Mouse (Mus musculus) gastrocnemius, postnatal 10 days (tissue): ENCODE results near the gene Plk5. TPM values are rescaled to one million over a fixed set of nuclear protein-coding genes. Genes with fewer than 3 reads are reported as not detected.
A peak's percentile ranks its signal among the peaks of the same experiment; 100 is the strongest.

Experiments
- DNase-seq: peaks from one replicate; pipeline ENCODE4 v3.0.0; 2021; ENCODE audit warnings: mixed read lengths
- total RNA-seq, 2 experiments: library from RNA; stranded (reverse); gene quantifications; 2 replicates each; pipeline ENCODE4 v1.2.3; 2021

Plk5 gene
- total RNA-seq, 2 experiments from 2014 or later = not detected

DNA sequence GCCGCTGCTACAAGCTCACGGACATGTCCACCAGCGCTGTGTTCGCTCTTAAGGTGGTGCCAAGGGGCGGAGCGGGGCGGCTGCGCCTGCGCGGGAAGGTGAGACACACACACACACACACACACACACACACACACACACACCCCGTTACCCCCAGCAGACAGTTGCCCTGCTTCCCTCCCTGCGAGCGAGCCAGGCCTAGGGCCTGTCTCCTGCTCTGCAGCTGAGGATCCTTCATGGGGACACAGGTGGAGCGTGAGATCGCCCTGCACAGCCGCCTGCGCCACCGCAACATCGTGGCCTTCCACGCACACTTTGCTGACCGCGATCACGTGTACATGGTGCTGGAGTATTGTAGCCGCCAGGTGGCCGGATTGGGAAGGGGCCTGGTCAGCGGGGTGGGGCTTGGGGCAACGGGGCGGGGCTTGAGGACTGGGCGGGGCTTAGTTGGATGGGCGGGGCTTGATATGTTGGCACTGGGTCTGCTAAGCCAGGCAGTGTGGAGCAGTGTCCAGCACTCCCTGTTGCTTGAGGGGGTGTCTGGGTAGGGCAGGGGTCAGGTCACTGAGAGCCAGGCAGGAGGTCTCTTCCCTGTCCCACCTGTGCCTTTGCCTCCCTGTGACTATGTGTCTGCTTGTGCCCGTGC is 1.9 kb downstream of the Plk5 start:
- no peak for DNase-seq

GRCm38 (mm10) chr10:80363734-80364133 is 7.5 kb downstream of the Plk5 start:
- no peak for DNase-seq

DNA sequence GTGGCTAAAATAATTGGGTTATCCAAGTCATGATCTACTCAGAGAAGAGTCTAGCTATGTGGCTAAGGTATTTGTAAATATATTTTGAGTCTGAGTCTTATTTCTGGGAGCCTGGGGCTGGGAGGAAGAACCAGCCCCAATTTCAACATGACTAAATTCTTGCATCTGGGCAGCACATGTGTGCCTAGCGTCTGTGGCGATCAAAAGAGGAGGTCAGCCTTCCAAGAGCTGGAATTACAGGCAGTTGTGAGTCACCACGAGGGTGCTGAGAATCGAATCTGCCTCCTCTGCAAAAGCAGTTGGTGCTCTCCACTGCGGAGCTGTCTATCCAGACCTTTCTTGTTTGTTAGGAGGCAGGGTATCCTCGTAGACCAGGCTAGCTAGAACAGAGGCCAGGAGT is 9.5 kb downstream of the Plk5 start:
- DNase-seq = no peak

GRCm38 (mm10) chr10:80367954-80368353 is 11.7 kb downstream of the Plk5 start:
- no peak for DNase-seq

DNA sequence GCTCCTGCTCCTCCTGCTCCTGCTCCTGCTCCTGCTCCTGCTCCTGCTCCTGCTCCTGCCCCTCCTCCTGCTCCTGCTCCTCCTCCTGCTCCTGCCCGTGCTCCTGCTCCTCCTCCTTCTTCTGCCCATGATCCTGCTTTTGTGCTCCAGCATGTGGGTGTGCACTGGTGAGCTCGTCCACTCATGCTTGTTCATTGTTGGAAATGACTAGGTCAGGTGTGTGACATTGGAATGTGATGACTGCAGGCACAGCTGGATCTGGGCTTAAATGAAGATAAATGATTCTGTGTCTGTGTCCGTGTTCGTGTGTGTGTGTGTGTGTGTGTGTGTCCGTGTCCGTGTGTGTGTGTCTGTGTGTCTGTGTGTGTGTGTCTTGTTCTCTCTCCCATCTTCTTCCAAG is 12.1 kb downstream of the Plk5 start:
- DNase-seq = no peak

GRCm38 (mm10) chr10:80369995-80370747 is 13.9 kb downstream of the Plk5 start:
- no peak for DNase-seq

GRCm38 (mm10) chr10:80371411-80371966 is 15.2 kb downstream of the Plk5 start:
- DNase-seq = no peak

GRCm38 (mm10) chr10:80371983-80372382 is 15.7 kb downstream of the Plk5 start:
- no peak for DNase-seq

DNA sequence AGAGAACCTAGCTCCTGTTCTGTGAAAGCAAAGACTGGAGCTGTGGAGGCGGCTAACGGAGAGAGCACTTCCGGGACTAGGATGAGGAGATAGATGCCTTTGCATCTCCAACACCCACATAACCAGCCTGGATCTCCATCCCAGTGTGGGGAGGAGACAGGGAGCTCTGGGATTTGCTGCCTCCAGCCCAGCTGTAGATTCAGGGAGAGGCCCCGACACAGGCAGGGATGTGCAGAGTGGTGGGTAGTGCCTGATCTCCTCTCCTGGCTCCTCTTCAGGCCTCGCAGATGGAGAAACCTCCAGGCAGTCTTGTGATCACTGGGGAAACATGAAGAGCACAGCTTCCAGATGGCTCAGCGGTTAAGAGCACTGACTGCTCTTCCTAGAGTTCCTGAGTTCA is 16.4 kb downstream of the Plk5 start:
- DNase-seq = no peak

- DNase-seq = peak; percentile 70
These were observed 17.8 kb downstream of the Plk5 start for GRCm38 (mm10) chr10:80374063-80374462.

DNA sequence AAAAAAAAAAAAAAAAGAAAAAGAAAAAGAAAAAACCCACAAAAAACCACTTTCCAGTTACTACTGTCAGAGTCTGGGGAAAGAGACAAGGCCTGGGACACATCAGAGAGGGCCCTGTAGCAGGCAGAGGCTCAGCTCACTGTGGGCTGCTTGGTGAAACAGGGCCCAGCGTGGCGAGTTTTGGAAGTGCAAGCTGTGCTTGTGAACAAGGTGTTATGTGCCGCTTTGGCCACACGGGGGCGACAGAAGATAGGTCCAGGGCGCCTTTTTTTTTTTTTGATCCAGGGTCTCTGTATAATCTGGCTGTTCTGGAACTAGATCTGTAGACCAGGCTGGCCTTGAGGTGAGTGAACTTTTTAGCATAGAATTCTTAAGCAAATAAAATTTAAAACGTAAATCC is 19.9 kb downstream of the Plk5 start:
- DNase-seq = peak; percentile 95

GRCm38 (mm10) chr10:80377716-80378115 is 21.5 kb downstream of the Plk5 start:
- DNase-seq = peak; percentile 58

- no peak for DNase-seq
These were observed 26.5 kb downstream of the Plk5 start for GRCm38 (mm10) chr10:80382641-80383365.

GRCm38 (mm10) chr10:80383431-80383830 is 27.2 kb downstream of the Plk5 start:
- DNase-seq = no peak

DNA sequence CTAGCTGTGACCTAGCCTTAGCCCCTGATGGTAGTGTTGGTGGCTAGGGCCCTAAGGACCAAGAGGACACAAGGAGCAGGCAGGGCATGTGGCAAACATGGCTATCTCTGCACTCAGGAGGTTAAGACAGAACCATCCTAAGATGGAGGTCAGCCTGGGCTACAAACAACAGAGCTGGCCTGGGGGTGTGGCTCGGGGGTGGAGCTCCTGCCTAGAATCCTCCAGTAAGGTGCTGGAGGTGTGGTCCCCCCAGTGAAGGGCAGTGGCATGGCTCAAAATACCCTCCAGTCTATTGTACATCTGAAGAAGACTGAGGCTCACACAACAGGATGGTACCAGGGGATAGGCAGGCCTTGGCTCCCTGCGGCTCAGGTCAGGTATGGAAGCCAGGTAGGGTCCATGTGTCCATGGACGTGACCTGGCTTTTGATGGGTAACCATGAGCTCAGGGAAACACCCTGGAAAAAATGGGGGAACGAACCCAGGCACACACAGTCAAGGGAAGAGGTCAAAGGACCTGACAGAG is 27.9 kb downstream of the Plk5 start:
- no peak for DNase-seq

DNA sequence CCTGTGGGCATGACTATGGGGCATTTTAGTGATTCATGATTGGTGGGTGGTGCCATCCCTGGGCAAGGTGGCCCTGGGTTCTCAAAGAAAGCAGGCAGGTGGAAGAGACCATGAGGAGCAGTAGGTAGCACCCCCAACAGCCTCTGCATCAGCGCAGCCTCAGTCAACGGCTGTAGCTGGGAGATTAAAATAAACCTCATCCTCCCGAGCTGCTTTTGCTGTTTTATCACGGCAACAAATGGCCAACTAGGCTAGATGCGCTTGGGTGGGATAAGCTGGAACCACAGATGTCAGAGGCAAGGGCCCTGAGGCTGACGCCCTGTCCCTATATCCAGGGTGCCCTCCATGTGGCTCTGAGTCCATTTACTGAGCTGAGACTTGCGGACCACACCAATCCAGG is 28.4 kb downstream of the Plk5 start:
- DNase-seq = no peak

- no peak for DNase-seq
These were observed 29.1 kb downstream of the Plk5 start for GRCm38 (mm10) chr10:80385310-80385709.

- peak; percentile 47 for DNase-seq
These were observed 29.8 kb downstream of the Plk5 start for GRCm38 (mm10) chr10:80385811-80386734.

- DNase-seq = peak; percentile 46
These were observed 30.6 kb downstream of the Plk5 start for GRCm38 (mm10) chr10:80386735-80387471.

DNA sequence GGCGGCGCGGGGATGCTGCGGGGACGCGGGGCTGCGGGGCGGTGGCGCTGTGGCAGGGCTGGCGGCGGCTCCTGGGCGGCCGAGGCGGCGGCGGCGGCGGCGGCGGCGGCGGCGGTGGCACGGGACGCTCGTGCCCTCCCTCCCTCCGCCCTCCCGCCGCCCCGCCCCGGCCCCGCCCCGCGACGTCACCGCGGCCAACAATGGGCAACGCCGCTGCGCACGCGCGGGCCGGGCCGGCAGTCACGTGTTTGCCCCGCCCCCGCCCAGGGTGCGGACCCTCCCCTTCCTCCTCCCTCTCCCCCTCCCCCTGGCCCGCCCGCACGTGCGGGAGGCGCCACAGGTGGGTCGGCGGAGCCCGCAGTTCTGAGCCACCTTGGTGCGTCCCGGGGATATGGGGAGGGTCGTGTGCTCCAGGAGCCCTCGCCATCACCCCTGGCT is 31.3 kb downstream of the Plk5 start, which contains the start of gene Mex3d:
TSS of gene Mex3d (minus strand) at position 138 of the 438 bp plus-strand sequence.
- DNase-seq = peak; percentile 94

GRCm38 (mm10) chr10:80388731-80389130 is 32.5 kb downstream of the Plk5 start:
- DNase-seq = no peak
